Mouse (Mus musculus) heart, postnatal 25 days (tissue): Measurements from ENCODE around the gene Gls2. TPM values are rescaled to one million over a fixed set of nuclear protein-coding genes. Genes with fewer than 3 reads are reported as not detected.
A peak's percentile ranks its signal among the peaks of the same experiment; 100 is the strongest.
"Not testable (repeated sequence)": the region's sequence is repeated elsewhere in the genome, so short reads cannot be mapped to it uniquely, and the experiment has no call there.

Experiments used
- DNase-seq: peaks from one replicate; pipeline ENCODE4 v3.0.0; 2022; ENCODE audit warnings: low spot score
- intact Hi-C: fragments of 180-260 bp; cut with DNase I; formaldehyde crosslinking; loops from one replicate; pipeline ENCODE4 v1.15.1; 2025
- total RNA-seq, 2 experiments: library from RNA; stranded (reverse); gene quantifications; 2 replicates each; pipeline ENCODE4 v1.2.3; 2021

Gene Gls2
- total RNA-seq, 2 experiments from 2014 or later = 0.94 to 1.1 TPM

- DNase-seq, intact Hi-C loops: not testable (repeated sequence)
Observed at GRCm38 (mm10) chr10:128192030-128192766, 2.1 kb upstream of the Gls2 start.

GRCm38 (mm10) chr10:128193113-128193512, 1.1 kb upstream of the Gls2 start:
- intact Hi-C loops = no loop called here
- no peak for DNase-seq

GRCm38 (mm10) chr10:128194551-128195461, 549 bp downstream of the Gls2 start:
- intact Hi-C loops = no loop called here
- DNase-seq = no peak

- intact Hi-C loops = no loop called here
- DNase-seq = no peak
Observed at GRCm38 (mm10) chr10:128201856-128202255, 7.6 kb downstream of the Gls2 start.

GRCm38 (mm10) chr10:128204941-128205340, 10.7 kb downstream of the Gls2 start:
- no peak for DNase-seq
- intact Hi-C loops = no loop called here

- intact Hi-C loops = no loop called here
- no peak for DNase-seq
Observed at GRCm38 (mm10) chr10:128208326-128208725, 14.1 kb downstream of the Gls2 start.

- no peak for DNase-seq
- intact Hi-C loops = no loop called here
Observed at GRCm38 (mm10) chr10:128209311-128210009, 15.2 kb downstream of the Gls2 start.

- intact Hi-C loops = no loop called here
Observed at GRCm38 (mm10) chr10:128210131-128210530, 15.9 kb downstream of the Gls2 start.

GRCm38 (mm10) chr10:128210954-128211353, 16.7 kb downstream of the Gls2 start:
- intact Hi-C loops = no loop called here

More at GRCm38 (mm10) chr10:128210131-128210530, 15.9 kb downstream of the Gls2 start:
- no peak for DNase-seq

GRCm38 (mm10) chr10:128211390-128212108, 17.3 kb downstream of the Gls2 start, which contains the start of gene Spryd4:
Spryd4 (minus strand) TSS chr10:128211807.
- intact Hi-C loops = no loop called here
- peak; percentile 79 for DNase-seq

More at GRCm38 (mm10) chr10:128210954-128211353, 16.7 kb downstream of the Gls2 start:
- no peak for DNase-seq

- no peak for DNase-seq
- intact Hi-C loops = no loop called here
Observed at GRCm38 (mm10) chr10:128212148-128212547, 17.9 kb downstream of the Gls2 start.

GRCm38 (mm10) chr10:128212871-128213323, 18.6 kb downstream of the Gls2 start:
- no peak for DNase-seq
- intact Hi-C loops = loop anchor here (1.0 kb wide), 1 partner anchor 19 kb away; the partner anchor contains the start of gene Timeless

- intact Hi-C loops = loop anchor here (2.0 kb wide), 1 partner anchor 71 kb away; no protein-coding TSS in a partner anchor
- not testable (repeated sequence) for DNase-seq
Observed at GRCm38 (mm10) chr10:128214112-128214511, 19.9 kb downstream of the Gls2 start.

GRCm38 (mm10) chr10:128214981-128215380, 20.7 kb downstream of the Gls2 start:
- intact Hi-C loops = loop anchor here (2.0 kb wide), 1 partner anchor 70 kb away; no protein-coding TSS in a partner anchor
- DNase-seq = no peak

GRCm38 (mm10) chr10:128218387-128219117, 24.3 kb downstream of the Gls2 start:
- no peak for DNase-seq
- intact Hi-C loops = no loop called here

- no peak for DNase-seq
- intact Hi-C loops = no loop called here
Observed at GRCm38 (mm10) chr10:128221533-128222286, 27.5 kb downstream of the Gls2 start.

- no peak for DNase-seq
- intact Hi-C loops = no loop called here
Observed at GRCm38 (mm10) chr10:128225064-128225463, 30.8 kb downstream of the Gls2 start.

- intact Hi-C loops = no loop called here
Observed at GRCm38 (mm10) chr10:128225538-128225937, 31.3 kb downstream of the Gls2 start, which contains the start of gene Mip. Mip (plus strand) TSS chr10:128225838.

More at GRCm38 (mm10) chr10:128225538-128225937, 31.3 kb downstream of the Gls2 start, which contains the start of gene Mip:
- no peak for DNase-seq
